Mouse (Mus musculus): ENCODE data around the gene Lnpep.

DNA sequence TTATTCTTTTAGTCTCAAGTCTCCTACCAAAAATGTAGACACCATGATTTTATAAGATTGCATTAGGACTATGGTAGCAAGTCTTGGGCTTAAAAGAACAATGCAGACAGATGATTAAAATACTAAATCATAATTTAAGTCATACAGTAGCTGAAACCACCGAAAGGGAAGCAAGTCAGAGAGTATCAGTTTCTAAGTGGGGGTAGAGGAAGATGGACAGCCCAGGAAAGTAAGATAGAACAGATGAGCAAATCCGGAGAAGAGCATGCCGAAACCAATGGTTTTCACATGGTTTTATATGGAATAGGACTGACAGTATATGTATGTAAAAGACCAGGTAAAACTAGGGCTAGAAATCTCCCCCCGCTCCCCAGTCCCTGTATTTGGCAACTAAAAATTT is 39.7 kb downstream of the Lnpep start:
- TF ChIP-seq HCFC1 (IDR thresholded peaks at IDR 0.05; ENCODE audit: borderline replicate concordance, insufficient read depth, low read length) (no peak), MAFK (IDR thresholded peaks at IDR 0.05; ENCODE audit: insufficient read depth, low read depth, low read length) (no peak)

Measured in ES-E14 (cell line).